Comparison of ENCODE assay signal across 21 mouse cellular contexts in the genomic region with DNA sequence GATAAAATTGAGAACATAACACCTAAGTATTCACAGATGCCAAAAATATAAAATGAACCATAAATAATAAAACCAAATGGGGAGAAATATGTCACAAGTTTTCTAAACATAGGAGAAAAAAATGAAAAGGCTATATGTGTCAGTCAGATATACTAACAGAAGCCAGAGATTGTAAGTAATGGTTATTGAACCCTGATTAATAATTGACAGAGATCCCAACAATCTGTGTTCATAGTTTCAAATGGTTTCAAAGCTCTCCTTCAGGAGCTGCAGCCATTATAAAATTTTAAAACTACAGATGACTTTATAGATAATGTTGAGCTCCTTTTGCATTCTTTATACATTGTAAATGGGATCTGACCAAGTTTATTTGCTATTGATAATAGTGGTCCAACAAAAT.
A peak's percentile ranks its signal among the peaks of the same experiment; 100 is the strongest.
DNase-seq lines count a peak whose midpoint lies in the region; ATAC-seq and TF ChIP-seq lines count a peak whose summit lies in the region.
"Had no signal": no experiment of that assay in that cellular context is flagged by ENCODE, and none has a peak within 500 bp of the region (broad histone marks: within the 10 kb centered on the region; RNA-seq: fewer than 3 reads in every experiment).

No protein-coding gene starts in this region.

- no peak overlapping the region for H3K27ac ChIP-seq in intestine, embryonic 15.5 days
- no peak overlapping the region for H3K27ac ChIP-seq in intestine, postnatal 0 days (ENCODE audit: low read depth, low read length)
- no peak overlapping the region for H3K27ac ChIP-seq in liver, adult 2 months (replicated peaks; ENCODE audit: insufficient read depth, low read depth, low read length)
- no peak overlapping the region for H3K27ac ChIP-seq in liver, postnatal 0 days (ENCODE audit: low read depth)
- H3K27ac ChIP-seq in intestine, embryonic 16.5 days (ENCODE audit: low read length): no peak overlapping the region
- no peak overlapping the region for H3K27ac ChIP-seq in forebrain, embryonic 11.5 days (ENCODE audit: low read depth, low read length)

- H3K4me2 ChIP-seq in intestine, embryonic 15.5 days (replicated peaks): no peak overlapping the region
- no peak overlapping the region for H3K4me2 ChIP-seq in intestine, postnatal 0 days (replicated peaks; ENCODE audit: low read depth)
- no peak overlapping the region for H3K4me2 ChIP-seq in liver, postnatal 0 days (ENCODE audit: low read depth, low read length)
- H3K4me2 ChIP-seq in intestine, embryonic 16.5 days (ENCODE audit: low read depth, low read length): no peak overlapping the region
- H3K4me2 ChIP-seq in forebrain, embryonic 11.5 days (ENCODE audit: low read depth, low read length, severe bottlenecking): no peak overlapping the region

- TF ChIP-seq CTCF in intestine, postnatal 0 days (IDR thresholded peaks at IDR 0.05; ENCODE audit: low read depth): no peak
- no peak for TF ChIP-seq CTCF in liver, adult 2 months (IDR thresholded peaks at IDR 0.05; ENCODE audit: low read depth, low read length)
- TF ChIP-seq CTCF in liver, postnatal 0 days (IDR thresholded peaks at IDR 0.05; ENCODE audit: low read depth): no peak

- H3K9me3 ChIP-seq in intestine, embryonic 15.5 days: no peaks in the 10 kb centered on the region
- no peaks in the 10 kb centered on the region for H3K9me3 ChIP-seq in intestine, postnatal 0 days (ENCODE audit: control insufficient read depth)
- H3K9me3 ChIP-seq in liver, postnatal 0 days (ENCODE audit: low read length): no peaks in the 10 kb centered on the region
- H3K9me3 ChIP-seq in intestine, embryonic 16.5 days (ENCODE audit: control insufficient read depth, low read length): no peaks in the 10 kb centered on the region
- no peaks in the 10 kb centered on the region for H3K9me3 ChIP-seq in forebrain, embryonic 11.5 days (ENCODE audit: control insufficient read depth, low read length)
- H3K9me3 ChIP-seq: G1E had no signal

- ATAC-seq in intestine, embryonic 15.5 days: peak; percentile 67; the same call in 1 of the 2 replicates
- no peak for ATAC-seq in intestine, postnatal 0 days
- ATAC-seq in liver, postnatal 0 days: no peak
- ATAC-seq in intestine, embryonic 16.5 days: peak; percentile 72
- no peak for ATAC-seq in forebrain, embryonic 11.5 days (replicated peaks; ENCODE audit: low FRiP score)
- ATAC-seq: activated CD4-positive, CD25-positive, alpha-beta regulatory T cell, adult 4 months; CD4-positive, CD25-positive, alpha-beta regulatory T cell, adult 4 months; Patski had no signal

- no peak for TF ChIP-seq POLR2A in liver, adult 2 months (IDR thresholded peaks at IDR 0.05; ENCODE audit: extremely low read depth, insufficient read depth, low read length)

- no peak overlapping the region for H3K9ac ChIP-seq in intestine, embryonic 15.5 days
- no peak overlapping the region for H3K9ac ChIP-seq in intestine, postnatal 0 days (ENCODE audit: low read depth, low read length)
- H3K9ac ChIP-seq in liver, adult 2 months (ENCODE audit: low read depth, low read length): no peak overlapping the region
- H3K9ac ChIP-seq in liver, postnatal 0 days (replicated peaks): no peak overlapping the region
- no peak overlapping the region for H3K9ac ChIP-seq in intestine, embryonic 16.5 days (ENCODE audit: low read depth, low read length)
- H3K9ac ChIP-seq in forebrain, embryonic 11.5 days (ENCODE audit: low read length): no peak overlapping the region

- no peak for TF ChIP-seq EP300 in liver, postnatal 0 days (IDR thresholded peaks at IDR 0.05; ENCODE audit: low read depth)

- H3K79me2 ChIP-seq in liver, adult 2 months (ENCODE audit: control insufficient read depth, insufficient read depth, low read length): no peaks in the 10 kb centered on the region

- H3K4me1 ChIP-seq in intestine, embryonic 15.5 days (replicated peaks): no peaks in the 10 kb centered on the region
- H3K4me1 ChIP-seq in intestine, postnatal 0 days (replicated peaks; ENCODE audit: control insufficient read depth, insufficient read depth, low read length): no peaks in the 10 kb centered on the region
- no peaks in the 10 kb centered on the region for H3K4me1 ChIP-seq in liver, adult 2 months (ENCODE audit: control insufficient read depth, insufficient read depth, low read length)
- no peaks in the 10 kb centered on the region for H3K4me1 ChIP-seq in liver, postnatal 0 days (ENCODE audit: insufficient read depth)
- no peaks in the 10 kb centered on the region for H3K4me1 ChIP-seq in intestine, embryonic 16.5 days (ENCODE audit: control insufficient read depth, insufficient read depth, low read length)
- no peaks in the 10 kb centered on the region for H3K4me1 ChIP-seq in forebrain, embryonic 11.5 days (replicated peaks; ENCODE audit: control insufficient read depth, insufficient read depth, low read length)

- no peaks in the 10 kb centered on the region for H3K27me3 ChIP-seq in intestine, embryonic 15.5 days (replicated peaks)
- no peaks in the 10 kb centered on the region for H3K27me3 ChIP-seq in intestine, postnatal 0 days (replicated peaks; ENCODE audit: control insufficient read depth, insufficient read depth, low read length)
- no peaks in the 10 kb centered on the region for H3K27me3 ChIP-seq in liver, adult 2 months (ENCODE audit: control insufficient read depth, insufficient read depth, low read length)
- H3K27me3 ChIP-seq in liver, postnatal 0 days (ENCODE audit: insufficient read depth, low read length): no peaks in the 10 kb centered on the region
- H3K27me3 ChIP-seq in intestine, embryonic 16.5 days (replicated peaks; ENCODE audit: control insufficient read depth, insufficient read depth, low read length): no peaks in the 10 kb centered on the region
- no peaks in the 10 kb centered on the region for H3K27me3 ChIP-seq in forebrain, embryonic 11.5 days (ENCODE audit: control insufficient read depth, insufficient read depth, low read length)
- H3K27me3 ChIP-seq: CH12.LX, Patski had no signal

- H3K36me3 ChIP-seq in intestine, embryonic 15.5 days: no peaks in the 10 kb centered on the region
- no peaks in the 10 kb centered on the region for H3K36me3 ChIP-seq in intestine, postnatal 0 days (ENCODE audit: control insufficient read depth, insufficient read depth)
- no peaks in the 10 kb centered on the region for H3K36me3 ChIP-seq in liver, adult 2 months (ENCODE audit: control insufficient read depth, insufficient read depth, low read length)
- no peaks in the 10 kb centered on the region for H3K36me3 ChIP-seq in liver, postnatal 0 days (replicated peaks; ENCODE audit: insufficient read depth, low read length)
- H3K36me3 ChIP-seq in intestine, embryonic 16.5 days (ENCODE audit: control insufficient read depth, insufficient read depth, low read length): no peaks in the 10 kb centered on the region
- no peaks in the 10 kb centered on the region for H3K36me3 ChIP-seq in forebrain, embryonic 11.5 days (ENCODE audit: control insufficient read depth, insufficient read depth, low read length)
- H3K36me3 ChIP-seq: G1E had no signal

- H3K4me3 ChIP-seq in intestine, embryonic 15.5 days (replicated peaks): no peak overlapping the region
- H3K4me3 ChIP-seq in intestine, postnatal 0 days (ENCODE audit: low read depth, low read length): no peak overlapping the region
- no peak overlapping the region for H3K4me3 ChIP-seq in liver, adult 2 months (ENCODE audit: insufficient read depth, low read depth, low read length)
- no peak overlapping the region for H3K4me3 ChIP-seq in liver, postnatal 0 days (ENCODE audit: low read depth, low read length)
- no peak overlapping the region for H3K4me3 ChIP-seq in intestine, embryonic 16.5 days (ENCODE audit: low read length)
- no peak overlapping the region for H3K4me3 ChIP-seq in forebrain, embryonic 11.5 days (ENCODE audit: low read depth, low read length)

- DNase-seq in liver, adult 2 months (ENCODE audit: extremely low read depth, low read depth, low spot score): peak; percentile 55
- no peak for DNase-seq in liver, postnatal 0 days
- DNase-seq in forebrain, embryonic 11.5 days (ENCODE audit: low spot score): no peak
- DNase-seq: adrenal gland, adult 2 months; adrenal gland, adult 8-10 months; adrenal gland, postnatal 10 days; adrenal gland, postnatal 14 days; adrenal gland, postnatal 25 days; adrenal gland, postnatal 36 days; B cell, adult 2 months; cerebellum, adult 11 months; cerebellum, adult 11-12 months; cerebellum, adult 18-20 months had no signal

Comparison
In these comparisons a context has a peak if more than half of its experiments do, and no peak if none do; other contexts are left out.
1. ATAC-seq: peak in intestine, embryonic 15.5 days (single experiment) and intestine, embryonic 16.5 days (single experiment); none in intestine, postnatal 0 days (single experiment), liver, postnatal 0 days (single experiment) and forebrain, embryonic 11.5 days (single experiment).